Mouse (Mus musculus): ENCODE measurements around the gene BC016579.

BC016579 gene

GRCm38 (mm10) chr16:45653934-45654332 is at the start of gene BC016579:
BC016579 (minus strand) TSS chr16:45654068.
- DNase-seq (ENCODE audit: low spot score in 2 of 2): no peak

DNA sequence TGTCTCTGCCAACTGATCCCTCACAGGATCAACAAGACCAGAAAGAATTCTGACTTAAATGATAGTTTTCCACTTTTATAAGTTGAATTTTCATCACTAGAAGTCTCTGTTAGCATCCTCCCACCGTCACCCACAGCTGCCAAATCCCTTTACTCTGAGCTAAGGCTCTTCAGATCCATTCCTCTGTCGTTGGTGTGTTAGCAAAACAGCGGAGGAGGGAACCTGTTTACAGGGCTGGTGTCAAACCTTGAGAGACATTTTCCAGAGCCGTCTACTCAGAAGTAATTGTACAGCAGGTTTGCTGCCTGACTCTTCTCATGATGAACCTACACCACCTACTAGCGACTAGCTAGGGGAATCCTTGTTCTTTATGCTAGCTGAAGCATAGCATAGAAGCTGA is 45.4 kb upstream of the BC016579 start:
- no peak for DNase-seq (ENCODE audit: low spot score in 2 of 2)

GRCm38 (mm10) chr16:45697996-45698395 is 44.1 kb upstream of the BC016579 start:
- no peak for DNase-seq (ENCODE audit: low spot score in 2 of 2)

DNA sequence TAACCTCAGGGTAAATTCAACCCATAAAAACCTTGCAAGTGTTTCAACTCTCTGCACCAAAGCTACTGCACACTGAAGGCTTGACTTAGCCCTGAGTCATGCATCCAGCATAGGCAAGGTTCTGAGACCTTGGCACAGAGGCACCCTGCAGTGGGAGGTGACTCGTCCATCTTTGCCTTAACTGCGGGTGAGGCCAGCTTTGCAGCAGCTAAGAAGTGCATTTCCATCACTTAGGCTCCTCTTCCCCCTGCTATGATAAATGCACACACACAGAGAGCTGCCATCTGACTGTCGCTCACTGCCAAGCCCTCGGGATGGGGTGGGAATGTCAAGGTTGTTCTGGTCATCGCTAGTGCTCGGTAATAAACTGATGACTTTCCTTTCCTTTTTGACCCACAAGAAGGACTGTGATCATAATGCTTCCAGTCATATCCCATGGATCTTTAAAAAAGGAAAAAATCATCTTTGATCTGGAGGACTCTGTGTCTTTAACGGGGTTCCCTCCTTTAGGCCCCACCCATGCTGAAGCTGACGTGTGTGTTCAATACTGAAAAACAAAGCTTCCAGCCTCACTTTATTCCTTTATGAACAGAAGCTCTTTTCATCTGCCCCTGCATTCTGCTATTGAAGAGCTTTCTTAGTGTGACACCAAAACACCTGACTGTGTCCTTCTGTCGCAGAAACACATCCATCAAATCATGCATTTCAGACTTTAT is 41.7 kb upstream of the BC016579 start:
- DNase-seq (ENCODE audit: low spot score in 2 of 2): no peak

DNA sequence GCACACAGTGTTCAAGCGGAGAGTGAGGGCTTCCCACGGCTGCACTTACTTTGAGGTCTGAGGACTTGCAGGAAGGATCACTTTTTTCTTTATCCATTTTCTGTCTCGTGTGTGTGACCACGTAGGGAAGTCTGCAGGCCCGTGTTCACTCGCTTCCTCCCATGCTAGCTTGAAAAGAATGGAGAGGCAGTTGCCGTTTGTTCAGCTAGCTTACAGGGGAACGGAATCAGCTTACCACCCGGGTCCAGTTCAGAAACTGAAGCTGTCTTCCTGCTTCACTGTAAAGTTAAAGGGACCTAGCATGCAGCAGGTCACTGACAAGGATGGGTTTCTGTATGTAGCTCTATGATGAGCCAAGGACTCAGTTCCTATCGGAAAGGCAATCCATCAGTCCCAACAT is 39.7 kb upstream of the BC016579 start, which contains the start of gene Tmprss7:
Gene Tmprss7 (minus strand): TSS at position 101 of the 400 bp plus-strand sequence.
- no peak for DNase-seq (ENCODE audit: low spot score in 2 of 2)

GRCm38 (mm10) chr16:45692851-45693250 is 39.0 kb upstream of the BC016579 start:
- DNase-seq (ENCODE audit: low spot score in 2 of 2): no peak

- DNase-seq (ENCODE audit: low spot score in 2 of 2): peak in 1 of 2 experiments; percentile 44
Measured at GRCm38 (mm10) chr16:45690178-45690577, 36.3 kb upstream of the BC016579 start.

GRCm38 (mm10) chr16:45686833-45687232 is 33.0 kb upstream of the BC016579 start:
- DNase-seq (ENCODE audit: low spot score in 2 of 2): no peak

- peak in 1 of 2 experiments; percentile 26 for DNase-seq (ENCODE audit: low spot score in 2 of 2)
Measured at GRCm38 (mm10) chr16:45685295-45685694, 31.4 kb upstream of the BC016579 start.

DNA sequence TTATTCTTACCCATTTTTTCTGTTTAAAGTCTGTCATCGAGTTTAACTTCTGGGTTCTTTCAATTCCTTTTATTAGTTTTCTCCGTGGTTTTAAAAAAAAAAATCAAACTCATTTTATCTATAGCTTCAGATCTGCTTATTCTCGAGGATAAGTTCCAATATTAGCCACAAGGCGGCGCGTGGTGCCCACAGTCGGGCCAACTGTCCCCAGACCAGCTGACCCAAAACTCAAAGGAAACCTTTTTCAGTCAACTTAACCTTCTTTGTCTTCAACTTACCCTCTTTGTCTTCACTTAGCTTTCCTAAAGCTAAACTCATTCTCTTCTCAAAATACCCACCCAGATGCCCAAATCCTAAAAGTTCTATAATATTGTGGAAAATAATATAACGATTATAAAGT is 30.9 kb upstream of the BC016579 start:
- peak in 1 of 2 experiments; percentile 56 for DNase-seq (ENCODE audit: low spot score in 2 of 2)

DNA sequence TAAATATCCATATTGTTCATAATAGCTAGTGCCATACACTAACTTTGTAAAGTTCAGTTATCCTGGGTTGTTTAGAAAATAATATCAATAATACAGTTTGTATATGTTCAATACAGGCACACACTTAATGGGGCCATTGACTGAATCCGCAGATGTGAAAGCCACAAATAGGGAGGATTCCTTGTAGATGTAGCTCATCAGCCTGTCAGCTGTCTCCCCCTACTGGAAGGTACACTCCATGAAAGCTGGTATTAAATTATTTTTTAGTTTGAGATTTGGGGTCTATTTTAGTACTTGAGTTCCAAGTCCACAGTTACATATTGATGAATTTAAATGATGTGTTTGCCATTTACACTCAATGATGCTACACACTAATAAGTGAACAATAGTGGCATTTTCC is 22.6 kb upstream of the BC016579 start:
- DNase-seq (ENCODE audit: low spot score in 2 of 2): no peak

DNA sequence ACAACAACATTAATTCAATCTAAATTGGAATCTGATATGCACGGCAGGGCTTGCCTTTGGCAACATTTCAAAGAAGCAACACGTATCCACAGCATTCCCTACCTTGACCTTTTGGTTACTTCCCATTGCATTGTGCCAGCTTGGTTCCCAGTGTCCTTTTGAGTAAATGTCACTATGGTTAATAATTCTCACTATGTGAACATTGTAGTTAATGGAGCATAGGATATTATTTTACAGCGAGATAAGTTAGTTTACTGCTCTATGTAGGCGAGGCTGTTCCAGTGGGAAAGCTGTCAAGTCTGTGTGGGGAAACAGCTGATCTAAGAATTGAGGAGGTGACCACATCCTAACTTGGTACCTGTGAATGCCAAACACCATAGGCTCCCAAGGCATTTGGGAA is 16.1 kb upstream of the BC016579 start:
- no peak for DNase-seq (ENCODE audit: low spot score in 2 of 2)

DNA sequence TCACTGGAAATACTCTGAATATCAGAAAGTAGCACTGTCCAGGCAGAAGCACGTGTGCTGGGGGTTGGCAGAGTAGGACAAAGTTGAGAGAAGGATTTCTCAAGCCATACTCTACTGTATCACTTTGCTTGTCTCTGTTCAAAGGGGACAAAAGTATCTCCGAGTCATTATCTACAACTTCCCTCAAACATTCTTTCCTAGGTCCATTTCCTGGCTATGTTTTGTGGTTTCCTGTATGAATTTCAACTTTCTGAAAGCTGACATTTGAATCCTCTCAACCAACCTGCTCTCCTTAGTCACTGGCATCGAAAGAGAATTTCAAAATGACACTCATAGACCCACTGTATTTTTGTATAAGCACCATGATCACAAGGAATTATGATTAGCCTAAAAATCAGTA is 14.3 kb upstream of the BC016579 start:
- DNase-seq (ENCODE audit: low spot score in 2 of 2): no peak

- DNase-seq (ENCODE audit: low spot score in 2 of 2): no peak
Measured at GRCm38 (mm10) chr16:45666136-45666535, 12.3 kb upstream of the BC016579 start.

GRCm38 (mm10) chr16:45662381-45662780 is 8.5 kb upstream of the BC016579 start:
- DNase-seq (ENCODE audit: low spot score in 2 of 2): no peak

GRCm38 (mm10) chr16:45659596-45659995 is 5.7 kb upstream of the BC016579 start:
- no peak for DNase-seq (ENCODE audit: low spot score in 2 of 2)

- no peak for DNase-seq (ENCODE audit: low spot score in 2 of 2)
Measured at GRCm38 (mm10) chr16:45658248-45658647, 4.4 kb upstream of the BC016579 start.

DNA sequence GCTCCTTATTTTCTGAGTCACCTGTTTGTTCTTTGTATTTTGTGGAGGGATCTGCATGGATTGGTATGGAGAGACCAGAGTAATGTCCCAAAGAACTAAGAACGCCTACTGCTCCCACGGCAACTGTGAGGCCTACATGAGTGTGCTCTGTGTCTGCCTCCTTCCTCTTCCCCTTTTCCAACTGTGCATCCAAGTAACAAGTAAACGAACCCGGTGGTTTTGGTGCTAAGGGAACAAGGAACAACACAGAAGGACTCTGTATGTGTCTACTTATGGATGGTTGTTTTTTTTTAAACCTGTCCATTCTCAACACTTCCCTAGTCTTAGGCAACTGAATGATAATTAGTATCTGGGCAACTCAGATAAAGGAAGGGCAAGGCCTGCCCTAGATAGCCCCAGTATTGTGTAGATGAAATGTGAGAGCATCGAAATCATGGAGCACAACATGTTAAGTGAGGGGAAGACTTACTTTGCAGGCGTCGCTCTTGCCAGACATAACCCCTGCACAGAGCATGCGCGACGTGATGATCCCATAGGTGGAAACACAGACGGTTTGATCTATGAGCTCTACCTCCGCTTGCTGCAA is 3.8 kb upstream of the BC016579 start:
- DNase-seq (ENCODE audit: low spot score in 2 of 2): no peak

- no peak for DNase-seq (ENCODE audit: low spot score in 2 of 2)
Measured at GRCm38 (mm10) chr16:45654465-45654864, 597 bp upstream of the BC016579 start.

DNA sequence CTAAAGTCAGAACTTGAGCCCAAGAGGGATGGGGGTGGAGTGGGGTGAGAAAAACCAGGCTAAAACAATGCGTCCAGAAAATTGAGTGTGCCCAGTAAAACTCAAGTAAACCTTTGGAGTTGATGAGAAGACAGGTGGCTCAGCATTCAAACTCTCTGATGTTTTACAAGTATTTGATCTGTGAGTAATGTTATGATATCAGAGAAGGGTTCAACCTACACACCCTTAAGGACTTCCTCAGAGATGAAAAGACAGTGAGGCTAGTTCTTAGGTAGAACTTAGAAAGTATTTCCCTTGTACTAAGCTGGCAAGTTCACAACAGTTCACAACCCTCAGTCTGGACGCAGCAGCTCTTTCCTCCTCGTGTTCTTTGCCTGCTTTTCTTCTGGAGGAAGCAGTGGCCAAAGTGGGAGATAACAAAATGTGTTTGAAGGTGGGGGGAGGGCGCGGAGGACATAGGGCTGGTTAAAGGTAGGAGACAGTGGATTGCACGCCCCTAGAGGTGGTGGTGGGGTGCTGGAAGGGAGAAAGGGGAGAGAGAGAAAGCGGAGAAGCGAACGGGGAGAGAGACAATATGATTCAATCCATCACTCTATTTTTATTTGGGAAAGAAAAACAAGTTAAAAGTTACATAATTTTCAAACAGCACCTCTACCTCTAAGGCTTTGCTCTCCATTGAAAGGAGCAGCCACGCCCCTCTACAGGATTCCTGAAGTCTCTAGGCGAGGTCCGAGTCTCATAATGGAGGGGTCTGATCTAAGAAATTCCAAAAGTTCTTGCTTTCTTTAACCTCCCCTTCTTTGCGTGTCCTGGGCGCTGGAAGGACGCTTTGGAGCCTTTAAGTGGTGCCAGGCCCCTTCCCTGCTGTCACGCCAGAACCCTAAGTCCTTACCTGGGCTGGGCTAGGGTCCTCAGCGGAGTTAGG is 597 bp downstream of the BC016579 start:
- no peak for DNase-seq (ENCODE audit: low spot score in 2 of 2)

- no peak for DNase-seq (ENCODE audit: low spot score in 2 of 2)
Measured at GRCm38 (mm10) chr16:45651497-45651896, 2.4 kb downstream of the BC016579 start.

DNA sequence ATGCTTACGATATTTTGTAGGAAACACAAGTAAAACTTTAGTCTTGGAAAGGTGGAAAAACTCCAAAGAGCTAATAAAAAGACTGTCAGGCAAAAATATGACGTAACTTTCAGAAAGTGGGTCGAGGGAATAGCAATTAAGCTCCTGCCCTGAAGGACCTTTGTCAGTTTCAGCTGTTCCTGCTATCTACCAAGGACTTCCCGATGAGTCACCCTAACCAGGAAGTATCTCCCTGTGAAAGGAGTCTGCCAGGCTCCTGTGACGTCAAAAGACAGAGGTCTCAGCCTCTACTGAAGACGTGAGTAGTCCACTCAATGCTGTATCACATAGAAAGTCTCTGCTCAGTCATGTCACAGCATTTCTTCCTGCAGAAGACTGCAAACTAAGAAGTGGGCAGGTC is 9.5 kb downstream of the BC016579 start:
- DNase-seq (ENCODE audit: low spot score in 2 of 2): no peak

All from frontal cortex, postnatal 14 days (tissue).